Mouse (Mus musculus): Measurements from ENCODE around the gene Card6. TPM values are rescaled to one million over a fixed set of nuclear protein-coding genes. Genes with fewer than 3 reads are reported as not detected.
A peak's percentile ranks its signal among the peaks of the same experiment; 100 is the strongest.

The Card6 gene
- polyA plus RNA-seq, 2 experiments, result 0.98 to 1.3 TPM

DNA sequence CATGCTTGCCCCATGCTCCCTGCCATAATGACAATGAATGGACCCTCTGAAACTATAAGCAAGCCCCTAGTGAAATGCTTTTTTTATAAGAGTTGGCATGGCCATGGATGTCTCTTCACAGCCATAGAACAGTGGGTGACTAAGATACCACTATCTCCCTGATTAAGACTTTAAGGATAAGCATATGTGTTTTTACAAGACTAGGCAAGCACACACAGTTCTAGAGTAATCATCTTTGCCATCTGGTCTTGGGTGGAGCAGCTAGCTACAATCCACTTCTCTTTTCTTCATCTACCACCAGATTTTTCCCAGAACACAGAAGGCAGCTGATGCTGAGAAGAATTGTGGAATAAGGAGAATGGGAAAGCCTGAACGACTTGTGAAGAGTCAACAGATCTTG, 27.1 kb downstream of the Card6 start:
- ATAC-seq (ENCODE audit: low FRiP score, low read depth) (no peak), DNase-seq (ENCODE audit: low spot score) (no peak)
- no peaks in the 10 kb centered on the region for H3K9me3 ChIP-seq (ENCODE audit: control insufficient read depth, low read length)
- no peak overlapping the region for H3K27ac ChIP-seq (replicated peaks; ENCODE audit: low read depth, low read length)
- H3K27me3 ChIP-seq (ENCODE audit: control insufficient read depth, insufficient read depth, low read length), result no peaks in the 10 kb centered on the region
- no peaks in the 10 kb centered on the region for H3K36me3 ChIP-seq (ENCODE audit: control insufficient read depth, insufficient read depth, low read length)
- no peak overlapping the region for H3K9ac ChIP-seq (ENCODE audit: low read depth, low read length, severe bottlenecking)
- 83% methylated on average over 1 of the region's 1 CpGs for WGBS
- no peak overlapping the region for H3K4me2 ChIP-seq (replicated peaks; ENCODE audit: low read depth, low read length, severe bottlenecking)
- H3K4me1 ChIP-seq (ENCODE audit: control insufficient read depth, insufficient read depth, low read length), result no peaks in the 10 kb centered on the region
- H3K4me3 ChIP-seq (replicated peaks; ENCODE audit: low read length), result no peak overlapping the region
- no peak for TF ChIP-seq POLR2A (IDR thresholded peaks at IDR 0.05; ENCODE audit: borderline replicate concordance, extremely low read depth, insufficient read depth, insufficient read length)

DNA sequence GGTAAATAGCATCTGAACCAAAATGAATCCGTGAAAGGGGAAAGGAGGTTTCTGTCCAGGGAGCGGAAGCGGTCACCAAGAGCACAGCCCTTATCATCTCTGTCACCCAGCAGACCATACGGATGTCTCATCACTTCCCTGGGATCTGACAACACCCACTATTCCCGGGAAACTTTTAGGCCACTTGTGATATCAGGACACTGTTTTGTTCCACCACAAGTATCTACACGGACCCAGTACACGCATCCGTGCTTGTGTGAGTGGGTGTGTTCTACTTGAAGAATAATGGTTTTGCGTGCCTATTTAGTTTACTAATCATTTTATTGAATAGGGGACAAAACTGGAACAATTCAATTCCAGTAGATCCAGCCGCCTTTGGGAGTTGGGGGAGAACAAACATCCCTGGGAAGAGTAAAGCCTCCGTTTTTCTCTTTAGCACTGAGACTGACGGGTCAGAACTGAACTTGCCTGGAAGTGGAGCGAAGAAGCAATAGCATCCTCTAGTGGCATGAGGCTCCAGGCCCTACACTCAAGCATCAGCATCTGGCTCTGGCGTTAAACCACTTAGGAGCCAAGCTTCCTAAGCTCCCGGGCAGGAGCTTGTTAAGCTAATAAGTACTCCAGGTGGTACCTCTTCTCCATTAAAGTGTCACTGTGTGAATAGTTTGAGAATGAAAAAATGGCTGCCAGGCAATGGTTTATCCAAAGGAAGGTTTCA, 39.4 kb downstream of the Card6 start:
- Histone ChIP-seq H3K4me3 (replicated peaks; ENCODE audit: low read length) (no peak overlapping the region), H3K4me1 (ENCODE audit: control insufficient read depth, insufficient read depth, low read length) (no peaks in the 10 kb centered on the region), H3K9ac (ENCODE audit: low read depth, low read length, severe bottlenecking) (no peak overlapping the region), H3K27me3 (ENCODE audit: control insufficient read depth, insufficient read depth, low read length) (no peaks in the 10 kb centered on the region), H3K27ac (replicated peaks; ENCODE audit: low read depth, low read length) (no peak overlapping the region), H3K4me2 (replicated peaks; ENCODE audit: low read depth, low read length, severe bottlenecking) (no peak overlapping the region), H3K9me3 (ENCODE audit: control insufficient read depth, low read length) (no peaks in the 10 kb centered on the region), H3K36me3 (ENCODE audit: control insufficient read depth, insufficient read depth, low read length) (no peaks in the 10 kb centered on the region)
- 58% methylated on average over 15 of the region's 15 CpGs for WGBS
- DNase-seq (ENCODE audit: low spot score) (peak; percentile 62), ATAC-seq (ENCODE audit: low FRiP score, low read depth) (peak; percentile 47; the same call in 1 of the 2 replicates)
- TF ChIP-seq POLR2A (IDR thresholded peaks at IDR 0.05; ENCODE audit: borderline replicate concordance, extremely low read depth, insufficient read depth, insufficient read length), result no peak

DNA sequence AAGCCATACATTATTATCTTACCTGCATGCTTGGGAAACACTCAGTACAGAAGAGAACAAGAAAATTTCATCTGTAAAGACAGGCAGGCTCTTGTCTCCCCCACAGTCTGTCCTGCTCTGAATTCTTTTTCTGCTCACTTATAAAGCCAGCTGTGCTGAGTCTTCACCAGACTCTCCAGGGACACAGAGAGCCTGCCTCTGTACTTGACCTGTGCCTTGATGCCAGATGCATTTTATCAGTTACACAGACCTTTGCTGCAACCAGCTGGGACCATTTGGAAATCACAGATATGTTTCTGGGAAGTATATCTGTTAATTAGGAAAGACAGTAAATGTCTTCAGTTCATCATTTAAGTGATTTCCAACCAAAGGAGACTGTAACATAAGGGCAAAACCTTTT, 44.7 kb downstream of the Card6 start, which contains the start of gene C7:
TSS of gene C7 (minus strand) at position 106 of the 400 bp plus-strand sequence.
- H3K27me3 ChIP-seq (ENCODE audit: control insufficient read depth, insufficient read depth, low read length), result no peaks in the 10 kb centered on the region
- TF ChIP-seq POLR2A (IDR thresholded peaks at IDR 0.05; ENCODE audit: borderline replicate concordance, extremely low read depth, insufficient read depth, insufficient read length), result no peak
- no peak for DNase-seq (ENCODE audit: low spot score)
- H3K9ac ChIP-seq (ENCODE audit: low read depth, low read length, severe bottlenecking), result no peak within 1 kb of the TSS
- no peak within 1 kb of the TSS for H3K27ac ChIP-seq (replicated peaks; ENCODE audit: low read depth, low read length)
- no peaks in the 10 kb centered on the region for H3K36me3 ChIP-seq (ENCODE audit: control insufficient read depth, insufficient read depth, low read length)
- no peaks in the 10 kb centered on the region for H3K9me3 ChIP-seq (ENCODE audit: control insufficient read depth, low read length)
- ATAC-seq (ENCODE audit: low FRiP score, low read depth), result no peak
- H3K4me1 ChIP-seq (ENCODE audit: control insufficient read depth, insufficient read depth, low read length), result no peaks in the 10 kb centered on the region
- no peak within 1 kb of the TSS for H3K4me2 ChIP-seq (replicated peaks; ENCODE audit: low read depth, low read length, severe bottlenecking)
- no peak within 1 kb of the TSS for H3K4me3 ChIP-seq (replicated peaks; ENCODE audit: low read length)

Other genes with a start within 250 kb of the Card6 start
- gene Mroh2b, start 209.8 kb downstream of the Card6 start, polyA plus RNA-seq (2012; rRNA removed), result not detected in 2 replicates
- gene Mroh2b, start 209.8 kb downstream of the Card6 start, polyA plus RNA-seq (2014; fragmentation: Nextera tagmentation; extraction: Ambion mirVana), result not detected in 2 replicates
- 0.05 and 0.26 TPM in 2 replicates for gene C7, start 44.8 kb downstream of the Card6 start, polyA plus RNA-seq (2012; rRNA removed)
- 0.11 and 0.28 TPM in 2 replicates for gene C7, start 44.8 kb downstream of the Card6 start, polyA plus RNA-seq (2014; fragmentation: Nextera tagmentation; extraction: Ambion mirVana)
- 1,000 and 1,908 TPM in 2 replicates for gene Rpl37, start 8.1 kb upstream of the Card6 start, polyA plus RNA-seq (2012; rRNA removed)
- 812 and 865 TPM in 2 replicates for gene Rpl37, start 8.1 kb upstream of the Card6 start, polyA plus RNA-seq (2014; fragmentation: Nextera tagmentation; extraction: Ambion mirVana)
- gene Prkaa1, start 35.3 kb upstream of the Card6 start, polyA plus RNA-seq (2012; rRNA removed), result 13.4 and 13.5 TPM in 2 replicates
- gene Prkaa1, start 35.3 kb upstream of the Card6 start, polyA plus RNA-seq (2014; fragmentation: Nextera tagmentation; extraction: Ambion mirVana), result 17.7 and 20.4 TPM in 2 replicates
- 11.6 and 19.0 TPM in 2 replicates for gene Ttc33, start 77.0 kb upstream of the Card6 start, polyA plus RNA-seq (2012; rRNA removed)
- gene Ttc33, start 77.0 kb upstream of the Card6 start, polyA plus RNA-seq (2014; fragmentation: Nextera tagmentation; extraction: Ambion mirVana), result 38.4 and 43.0 TPM in 2 replicates
- gene Ptger4, start 135.6 kb upstream of the Card6 start, polyA plus RNA-seq (2012; rRNA removed), result 3.4 and 5.2 TPM in 2 replicates
- gene Ptger4, start 135.6 kb upstream of the Card6 start, polyA plus RNA-seq (2014; fragmentation: Nextera tagmentation; extraction: Ambion mirVana), result 4.7 and 4.9 TPM in 2 replicates

Measured in limb, embryonic 14.5 days (tissue).